Mouse (Mus musculus): ENCODE results near the gene Rps11. TPM values are rescaled to one million over a fixed set of nuclear protein-coding genes. Genes with fewer than 3 reads are reported as not detected.
A peak's percentile ranks its signal among the peaks of the same experiment; 100 is the strongest.
"Not testable (repeated sequence)": the region's sequence is repeated elsewhere in the genome, so short reads cannot be mapped to it uniquely, and the experiment has no call there.

Gene Rps11
- total RNA-seq, 4 experiments from 2014 or later: 439 to 619 (median 513) TPM

GRCm38 (mm10) chr7:45154096-45154992, 30.1 kb upstream of the Rps11 start, which contains the start of the genes Pih1d1 and Aldh16a1:
Gene Pih1d1 (plus strand): TSS chr7:45154303.
Gene Aldh16a1 (minus strand): TSS chr7:45154584.
- peak; percentile 93 to 98 for DNase-seq (ENCODE audit: low spot score in 2 of 2)

DNA sequence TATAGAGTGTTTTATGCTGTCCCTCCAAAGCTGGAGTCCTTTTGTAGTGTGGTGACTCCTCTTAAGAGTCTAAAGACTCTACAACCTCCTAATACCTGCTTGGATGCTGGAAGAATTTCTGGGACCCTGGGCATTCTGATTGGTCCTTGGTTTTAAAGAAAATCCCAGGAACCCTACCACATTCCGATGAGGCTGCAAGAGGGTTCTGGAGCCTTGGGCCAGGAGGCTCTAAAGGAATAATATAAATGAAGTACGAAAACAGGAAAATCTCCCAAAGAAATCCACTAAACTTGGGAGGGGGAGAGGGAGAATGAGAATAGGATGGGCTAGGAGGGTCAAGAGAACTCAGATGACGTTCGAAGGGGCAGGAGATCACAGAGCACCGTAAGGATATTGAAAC, 29.3 kb upstream of the Rps11 start:
- DNase-seq (ENCODE audit: low spot score in 2 of 2): no peak

DNA sequence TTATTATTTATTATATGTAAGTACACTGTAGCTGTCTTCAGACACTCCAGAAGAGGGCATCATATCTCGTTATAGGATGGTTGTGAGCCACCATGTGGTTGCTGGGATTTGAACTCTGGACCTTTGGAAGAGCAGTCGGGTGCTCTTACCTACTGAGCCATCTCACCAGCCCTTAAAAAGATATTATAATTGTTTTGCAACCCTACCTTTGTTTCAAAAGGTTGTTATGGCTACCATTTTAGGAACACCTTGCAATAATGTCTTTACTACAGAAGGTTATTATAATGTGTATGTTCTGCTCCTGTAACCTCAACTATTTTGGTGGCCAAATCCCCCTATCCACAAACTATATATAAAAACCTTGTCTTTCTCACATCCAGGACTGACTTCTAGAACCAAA, 28.8 kb upstream of the Rps11 start:
- DNase-seq (ENCODE audit: low spot score in 2 of 2): not testable (repeated sequence)

DNA sequence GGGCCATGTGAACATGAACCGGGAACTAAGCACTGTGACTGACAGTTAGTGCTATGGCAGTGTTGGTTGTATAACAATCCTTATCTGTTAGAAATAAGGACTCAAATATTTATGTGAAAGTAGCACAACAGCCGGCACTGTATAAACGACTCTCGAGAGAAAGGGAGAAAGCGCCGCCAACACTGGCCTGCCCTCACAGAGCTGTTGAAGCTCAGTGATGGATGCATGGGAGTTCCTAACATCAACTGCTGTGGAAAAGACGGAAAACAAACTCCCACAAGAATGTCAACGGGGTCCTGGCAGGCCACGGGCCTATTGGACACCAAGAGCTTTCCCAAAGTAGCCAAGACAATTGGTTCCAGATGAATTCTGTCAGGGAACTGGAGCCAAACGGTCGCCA, 27.1 kb upstream of the Rps11 start:
- DNase-seq (ENCODE audit: low spot score in 2 of 2): no peak

GRCm38 (mm10) chr7:45150321-45150720, 26.1 kb upstream of the Rps11 start:
- DNase-seq (ENCODE audit: low spot score in 2 of 2): no peak

- DNase-seq (ENCODE audit: low spot score in 2 of 2): no peak
These were observed 25.3 kb upstream of the Rps11 start for GRCm38 (mm10) chr7:45149545-45149944.

GRCm38 (mm10) chr7:45148534-45149098, 24.4 kb upstream of the Rps11 start:
- DNase-seq (ENCODE audit: low spot score in 2 of 2): no peak

DNA sequence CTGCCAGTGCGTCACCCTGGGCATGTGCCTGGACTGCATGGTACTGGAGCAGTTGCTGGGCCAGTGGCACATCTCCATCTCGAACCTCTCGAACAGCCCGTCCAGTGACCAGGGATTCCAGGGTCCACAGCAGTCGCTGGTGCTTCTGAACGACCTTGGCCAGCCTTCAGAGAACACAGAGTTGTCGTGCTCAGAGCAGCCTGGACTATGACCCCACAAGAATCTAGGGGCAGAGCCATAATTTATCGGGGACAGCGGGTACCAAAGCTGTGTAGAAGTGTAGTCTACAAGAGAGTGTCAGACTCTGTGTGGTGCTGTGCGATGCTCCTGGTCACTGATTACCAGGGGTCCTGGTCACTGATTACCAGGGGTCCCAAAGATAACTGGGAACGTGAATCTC, 23.7 kb upstream of the Rps11 start:
- DNase-seq (ENCODE audit: low spot score in 2 of 2): no peak

DNA sequence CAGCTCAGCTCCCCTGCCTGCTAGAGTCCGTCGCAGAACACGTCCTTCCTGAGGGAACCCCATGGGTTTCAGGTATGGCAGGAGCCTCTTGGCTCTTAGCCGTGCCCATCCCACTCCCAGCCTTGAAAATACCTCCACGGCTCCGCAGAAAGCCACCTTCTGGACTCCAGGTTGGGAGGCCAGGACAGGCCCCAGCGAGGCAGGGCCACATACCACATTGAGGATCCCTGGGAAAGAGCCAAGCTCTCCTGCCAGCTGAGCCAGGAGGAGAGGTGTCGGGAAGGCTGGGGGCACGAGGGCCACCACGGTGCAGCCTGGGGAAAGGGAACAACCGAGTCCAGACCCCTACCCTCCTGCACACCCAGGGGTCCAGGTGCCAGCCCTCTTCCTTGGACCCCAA, 23.0 kb upstream of the Rps11 start:
- DNase-seq (ENCODE audit: low spot score in 2 of 2): no peak

DNA sequence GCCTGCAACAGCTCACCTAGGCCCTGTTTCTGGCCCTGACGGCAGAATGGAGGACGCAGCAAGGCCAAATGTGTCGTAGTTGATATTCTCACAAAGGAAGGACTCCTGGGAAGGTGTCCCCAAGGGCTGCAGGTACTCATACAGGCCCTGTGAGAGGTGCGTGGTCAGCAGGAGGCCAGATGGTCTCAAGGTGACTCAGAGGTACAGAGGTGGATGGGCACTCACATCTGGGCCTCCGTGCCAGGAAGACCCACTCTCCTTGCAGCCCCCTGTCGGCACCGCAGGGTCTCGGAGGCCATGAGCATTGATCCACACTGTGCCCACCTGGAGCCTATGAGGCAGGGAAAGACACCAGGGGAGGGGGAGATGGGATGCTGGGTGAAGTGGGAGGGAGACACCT, 21.2 kb upstream of the Rps11 start:
- DNase-seq (ENCODE audit: low spot score in 2 of 2): no peak

DNA sequence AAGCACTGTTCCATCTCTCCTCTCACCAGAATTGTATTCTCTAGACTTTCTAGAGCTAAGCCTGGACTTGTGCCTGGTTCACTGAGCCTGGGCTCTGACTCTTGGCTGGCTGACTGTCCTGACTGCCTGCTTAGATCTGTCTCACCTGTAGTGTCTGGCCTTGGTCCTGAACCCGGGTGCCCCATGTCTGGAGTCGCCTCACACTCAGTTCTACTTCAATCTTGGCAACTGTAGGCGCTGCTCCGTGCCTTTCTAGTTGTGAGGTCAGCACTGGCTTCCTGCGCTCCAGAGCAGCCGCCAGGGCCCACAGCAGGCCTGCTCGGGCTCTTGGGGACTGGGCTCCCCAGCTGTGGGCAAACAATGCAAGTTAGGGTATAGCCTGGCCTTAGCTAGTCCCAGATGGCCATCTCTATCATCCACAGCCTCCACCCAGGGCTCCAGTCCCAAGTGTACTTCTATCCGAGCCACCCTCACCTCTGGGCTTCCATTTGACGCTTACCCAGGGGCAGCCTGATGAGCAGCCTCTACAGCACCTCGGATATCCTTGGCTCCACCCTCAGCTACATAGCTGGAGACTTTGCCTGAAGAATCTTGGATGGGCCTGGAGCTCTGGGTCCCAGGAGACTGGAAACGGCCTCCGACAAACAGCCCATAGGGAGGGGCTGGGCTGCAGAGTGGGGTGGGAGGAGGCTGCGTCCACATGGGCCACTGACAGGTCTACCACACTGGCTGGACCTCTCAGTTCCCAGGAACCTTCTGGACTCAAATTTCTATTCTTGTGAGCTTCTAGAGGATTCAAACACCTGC, 20.3 kb upstream of the Rps11 start:
- no peak for DNase-seq (ENCODE audit: low spot score in 2 of 2)

DNA sequence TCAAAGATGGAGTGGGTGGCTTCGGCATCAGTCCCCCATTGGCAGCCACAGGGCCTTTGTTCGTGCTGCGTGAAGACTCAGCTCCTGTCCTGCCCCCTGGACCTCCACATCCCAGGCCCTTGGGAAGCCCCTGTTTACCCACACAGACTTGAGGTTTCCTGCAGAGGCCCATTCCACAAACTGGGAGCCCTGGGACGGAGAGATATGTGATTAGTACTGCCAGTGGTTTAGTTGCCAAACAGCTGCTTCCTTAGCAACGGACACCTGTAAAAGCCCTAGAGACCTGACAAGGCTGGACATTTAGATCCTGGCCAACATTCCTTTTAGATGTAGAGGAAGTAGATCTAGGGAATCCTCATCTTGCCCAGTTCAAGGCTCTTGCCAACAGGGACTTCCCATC, 17.7 kb upstream of the Rps11 start:
- DNase-seq (ENCODE audit: low spot score in 2 of 2): no peak

DNA sequence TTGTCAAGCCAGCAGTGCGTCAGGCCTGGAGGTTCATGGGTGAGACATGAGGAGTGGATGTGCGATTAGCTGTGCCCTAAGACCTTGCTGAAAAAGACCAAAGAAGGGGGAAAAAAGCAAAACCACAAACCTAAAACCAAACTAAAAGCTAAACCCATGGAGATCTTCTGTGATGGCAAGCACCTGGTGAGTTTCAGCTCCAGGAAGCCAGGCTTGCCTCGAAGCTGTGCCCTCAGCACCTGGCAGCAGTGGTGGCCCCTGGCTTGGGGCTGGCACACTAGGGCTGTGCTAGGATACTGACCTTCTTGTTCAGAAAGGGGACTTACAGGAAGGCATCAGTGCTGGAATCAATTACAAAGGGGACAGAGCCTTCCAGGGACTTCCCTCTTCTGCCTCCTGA, 17.1 kb upstream of the Rps11 start:
- no peak for DNase-seq (ENCODE audit: low spot score in 2 of 2)

DNA sequence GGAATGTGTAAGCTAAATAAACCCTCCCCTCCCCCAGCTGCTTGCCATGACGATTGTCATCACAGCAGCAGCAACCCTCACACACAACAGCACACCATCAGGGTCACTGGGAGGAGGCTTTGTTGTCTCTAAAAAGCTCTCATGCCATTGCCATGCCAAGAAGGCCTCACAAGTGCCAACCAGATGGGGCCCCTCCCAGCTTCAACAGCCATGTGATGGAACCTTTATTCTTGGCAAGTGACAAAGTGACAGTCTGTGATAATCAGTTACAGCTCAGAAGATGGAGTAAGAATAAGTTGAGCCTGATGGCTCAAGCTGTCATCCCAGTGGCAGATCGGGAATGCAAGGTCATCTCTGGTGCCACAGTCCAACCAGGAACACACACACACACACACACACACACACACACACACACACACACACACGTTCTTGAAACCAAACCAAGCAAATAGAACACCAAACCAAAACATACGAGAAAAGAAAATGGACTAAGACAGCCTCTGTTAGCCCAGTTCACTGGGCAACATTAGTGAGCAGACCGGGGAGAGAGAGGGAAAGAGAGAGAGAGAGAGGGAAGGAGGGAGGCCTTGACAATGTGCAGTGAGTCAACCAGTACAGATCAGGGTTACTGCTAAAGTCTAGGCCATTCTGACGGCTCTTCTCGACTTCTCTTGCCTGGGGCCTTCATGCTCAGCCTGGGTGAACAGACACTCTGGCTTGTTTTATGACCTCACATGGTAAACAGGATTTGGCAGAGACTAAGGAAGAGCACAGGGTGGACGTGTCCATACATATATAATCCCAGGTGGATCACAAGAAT, 15.9 kb upstream of the Rps11 start:
- no peak for DNase-seq (ENCODE audit: low spot score in 2 of 2)

DNA sequence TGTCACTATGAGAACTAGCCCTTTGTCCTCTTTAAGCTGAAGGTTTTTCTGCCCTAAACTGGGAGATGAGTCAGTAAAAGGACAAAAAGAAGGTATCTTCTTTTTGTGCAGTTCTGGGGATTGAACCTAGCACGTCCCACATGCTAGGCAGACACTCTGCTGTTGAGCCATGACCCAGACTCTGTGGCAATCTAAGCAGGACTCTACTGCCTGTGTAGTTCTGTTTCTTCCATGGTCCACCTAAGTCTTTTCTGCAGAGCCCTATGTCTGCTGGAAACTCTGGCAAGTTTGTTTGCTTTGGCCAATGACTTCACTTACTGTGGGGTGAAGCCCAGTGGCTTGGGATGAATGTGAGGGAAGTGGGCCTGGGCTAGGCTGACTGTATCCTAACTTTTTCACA, 14.2 kb upstream of the Rps11 start:
- DNase-seq (ENCODE audit: low spot score in 2 of 2): no peak

DNA sequence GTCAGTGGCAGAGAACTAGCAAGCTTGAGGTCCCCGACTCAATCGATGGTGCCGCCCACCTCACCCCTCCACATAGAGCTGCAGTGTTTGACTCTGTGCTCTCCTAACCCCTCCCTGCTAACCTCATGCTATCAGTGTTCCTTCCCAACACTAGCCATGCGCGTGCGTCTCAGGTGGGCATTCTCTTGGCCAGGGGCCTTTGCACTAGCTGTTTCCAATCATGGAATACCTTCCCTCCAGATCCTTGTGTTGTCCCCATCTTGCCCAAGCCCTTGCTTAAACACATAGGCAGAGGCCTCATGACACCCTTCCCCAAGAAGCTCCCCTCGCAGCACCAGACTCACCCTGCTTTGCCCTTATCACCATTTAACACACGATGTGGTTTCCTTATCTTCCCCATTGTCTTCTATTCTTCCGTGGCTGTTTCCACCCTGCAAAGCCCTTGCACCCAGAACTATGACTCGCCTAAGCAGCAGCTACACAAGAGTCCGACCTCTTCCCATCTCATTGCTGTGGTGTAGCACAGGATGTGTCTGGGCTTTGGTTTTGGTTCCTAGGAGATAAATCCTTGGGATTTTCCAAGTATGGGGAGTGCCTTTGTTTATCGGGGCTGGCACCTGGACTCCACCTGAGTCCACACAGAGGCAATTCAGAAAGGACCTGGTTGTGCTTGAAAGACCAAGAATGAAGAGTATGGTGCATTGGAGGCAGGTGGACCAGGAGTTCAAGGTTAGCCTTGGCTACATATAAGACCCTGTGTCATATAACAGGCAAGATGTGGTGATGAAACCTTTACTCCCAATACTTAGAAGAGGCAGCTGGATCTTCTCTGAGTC, 13.2 kb upstream of the Rps11 start:
- no peak for DNase-seq (ENCODE audit: low spot score in 2 of 2)

- peak; percentile 86 to 91 for DNase-seq (ENCODE audit: low spot score in 2 of 2)
These were observed 11.8 kb upstream of the Rps11 start, which contains the start of the genes Gm45713 and Flt3l for GRCm38 (mm10) chr7:45135993-45136567. Gene Gm45713 (minus strand): TSS chr7:45136231. Gene Flt3l (minus strand): TSS chr7:45136432.

GRCm38 (mm10) chr7:45135370-45135769, 11.1 kb upstream of the Rps11 start:
- no peak for DNase-seq (ENCODE audit: low spot score in 2 of 2)

- no peak for DNase-seq (ENCODE audit: low spot score in 2 of 2)
These were observed 10.3 kb upstream of the Rps11 start for GRCm38 (mm10) chr7:45134544-45135026.
